Mouse (Mus musculus) Patski (cell line): Measurements from ENCODE around the gene Numbl. TPM values are rescaled to one million over a fixed set of nuclear protein-coding genes. Genes with fewer than 3 reads are reported as not detected.

ENCODE experiments used
- ATAC-seq: fragments of 100-300 bp; one replicate; pipeline ENCODE4 v1.8.0; 2021
- CTCF ChIA-PET: fragments of 350-600 bp; sonication (Branson Sonifier 250); formaldehyde crosslinking; loops from one replicate; lab custom pipeline; 2022; ENCODE audit warnings: inconsistent platforms; lab: Charles Lee
- POLR2A ChIA-PET: fragments of 350-600 bp; sonication (Branson Sonifier 250); formaldehyde crosslinking; loops from one replicate; lab custom pipeline; 2022; ENCODE audit warnings: antibody characterized with exemption, inconsistent platforms; lab: Charles Lee
- DNase-seq: peaks from one replicate; pipeline ENCODE4 v3.0.0-alpha.2; 2011; ENCODE audit warnings: low read depth, low spot score
- H3K27me3 ChIP-seq: fragments of 371-371 bp; one replicate; pipeline ENCODE4 v1.5.1; 2021
- CTCF ChIP-seq: fragments of 100-300 bp; IDR thresholded peaks from one replicate; pipeline ENCODE4 v1.5.1; 2021
- in situ Hi-C: fragments of 300-500 bp; cut with MboI; formaldehyde crosslinking; loops from 3 replicates; pipeline ENCODE4 v1.11.1; 2018; ENCODE audit warnings: low pct_unique_long_range_greater_than_20kb, mixed read lengths
- polyA plus RNA-seq: library from polyadenylated mRNA; unstranded; gene quantifications from one replicate; pipeline ENCODE4 v1.2.3, GENCODE M21; 2021

Numbl gene
- polyA plus RNA-seq, 1 experiment from 2014 or later = 9.6 TPM

DNA sequence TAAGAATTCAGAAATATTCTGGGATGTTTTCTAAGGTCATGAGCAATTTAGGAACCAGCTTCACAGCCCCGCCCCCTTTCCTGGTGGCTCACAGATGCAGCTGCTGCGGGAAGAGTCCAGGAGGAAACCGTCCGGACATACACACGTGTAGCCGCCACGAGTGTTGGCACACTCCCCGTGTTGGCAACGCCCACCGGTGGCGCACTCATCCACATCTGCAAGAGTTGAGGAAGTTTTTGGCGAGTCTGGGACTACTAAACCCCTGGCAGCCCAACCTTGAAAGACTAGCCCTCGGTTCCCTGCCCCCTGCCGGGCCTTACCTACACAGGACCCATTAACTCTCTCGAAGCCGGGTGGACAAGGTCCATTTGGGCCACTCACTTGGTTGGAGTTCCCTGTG, 70.4 kb downstream of the Numbl start:
- in situ Hi-C loops = no loop called here
- no peak for ATAC-seq

DNA sequence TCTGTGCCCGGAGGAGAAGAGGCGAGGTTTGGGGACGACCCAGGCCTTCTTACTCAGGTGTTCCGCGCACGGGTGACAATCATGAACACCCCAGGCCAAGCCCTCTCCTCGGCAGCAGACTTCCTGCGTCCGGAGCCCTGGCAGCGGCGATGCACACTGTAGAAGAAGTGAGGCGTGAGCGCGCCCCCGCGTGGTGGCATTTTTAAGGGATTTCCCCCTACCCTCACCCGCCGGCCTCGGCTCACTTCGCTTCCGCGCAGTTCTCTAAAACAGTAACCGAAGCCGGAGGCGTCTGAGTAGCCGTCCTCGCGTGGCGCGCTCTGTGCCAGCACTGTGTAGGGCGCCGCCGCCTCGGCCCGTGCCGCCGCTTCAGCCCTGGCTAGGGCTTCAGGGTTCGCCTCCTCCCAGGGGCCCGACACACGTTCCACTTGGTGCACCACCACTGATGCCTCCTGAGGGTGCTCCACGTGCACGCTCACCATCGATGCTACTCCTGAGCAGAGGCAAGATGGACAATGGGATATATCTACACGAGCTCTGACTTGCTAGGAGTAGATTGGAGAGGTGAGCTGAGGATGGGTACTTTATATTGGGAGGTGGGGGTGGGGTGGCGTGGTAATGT, 71.2 kb downstream of the Numbl start:
- POLR2A ChIA-PET = no interaction called here
- DNase-seq = no peak
- no peak for TF ChIP-seq CTCF
- CTCF ChIA-PET = interaction anchor here (1.1 to 3.3 kb wide), 6 partner anchors 9 to 180 kb away, joined by 3 to 17 read pairs (median 5); no protein-coding TSS in a partner anchor
- H3K27me3 ChIP-seq = no peaks in the 10 kb centered on the region
- ATAC-seq = peak; percentile 18
- in situ Hi-C loops = no loop called here

More for the DNA sequence above, 70.4 kb downstream of the Numbl start:
- CTCF ChIA-PET = interaction anchor here (1.0 to 1.7 kb wide), 7 partner anchors 9 to 180 kb away, joined by 3 to 9 read pairs (median 4); no protein-coding TSS in a partner anchor
- DNase-seq = no peak
- no peaks in the 10 kb centered on the region for H3K27me3 ChIP-seq
- POLR2A ChIA-PET = no interaction called here
- TF ChIP-seq CTCF = no peak

- DNase-seq (no peak), ATAC-seq (no peak)
- no peaks in the 10 kb centered on the region for H3K27me3 ChIP-seq
- no peak for TF ChIP-seq CTCF
- in situ Hi-C loops = no loop called here
- ChIA-PET POLR2A (no interaction called here), CTCF (interaction anchor here (3.3 kb wide), 1 partner anchor 28 kb away, joined by 17 read pairs; no protein-coding TSS in a partner anchor)
Measured at GRCm38 (mm10) chr7:27329981-27330380, 71.7 kb downstream of the Numbl start.

DNA sequence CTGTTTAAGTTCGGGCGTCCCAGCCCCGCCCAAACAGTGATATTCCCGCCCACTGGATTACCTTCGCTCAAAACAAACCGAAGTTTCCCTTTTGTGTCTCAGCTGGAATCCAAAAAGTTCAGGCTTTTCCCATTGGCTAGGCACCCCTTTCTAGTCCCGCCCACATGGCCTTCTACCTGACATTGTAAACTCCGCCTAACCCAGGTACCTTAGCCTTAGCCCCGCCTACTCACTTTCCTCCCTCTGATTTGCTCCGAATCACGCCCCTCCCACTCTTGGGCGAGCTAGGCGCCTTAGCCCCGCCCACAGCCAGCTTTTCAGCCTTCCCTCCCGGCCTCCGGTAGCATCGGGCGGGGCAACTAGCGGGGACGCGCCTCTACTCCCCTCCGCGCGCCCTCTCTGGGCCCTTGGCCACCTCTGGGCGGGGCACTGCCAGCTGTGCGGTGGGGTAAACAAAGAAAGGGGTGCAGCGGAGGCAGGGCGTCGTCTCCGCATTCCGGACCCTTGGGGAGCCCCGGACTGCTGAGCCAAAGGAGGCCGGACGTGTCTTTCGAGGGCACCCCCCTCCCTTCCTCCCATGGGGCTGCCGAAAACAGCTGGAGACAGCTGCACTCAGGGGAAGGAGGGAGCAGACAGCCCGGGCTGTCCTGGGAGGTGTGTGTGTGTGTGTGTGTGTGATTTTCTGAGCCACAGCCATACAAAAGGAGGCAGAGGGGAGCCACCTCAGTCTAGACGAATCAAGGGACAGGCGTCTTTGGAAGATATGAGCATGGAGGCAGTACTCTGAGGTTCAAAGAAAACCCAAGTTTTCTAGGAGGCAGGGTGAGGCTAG, 72.7 kb downstream of the Numbl start:
- peak; percentile 24 for ATAC-seq
- ChIA-PET POLR2A (interaction anchor here (0.6 to 1.0 kb wide), 2 partner anchors 21 to 25 kb away, joined by 3 to 4 read pairs; partner anchors contain the start of gene Shkbp1), CTCF (interaction anchor here (1.1 to 3.3 kb wide), 4 partner anchors 25 to 45 kb away, joined by 3 to 17 read pairs (median 8); no protein-coding TSS in a partner anchor)
- H3K27me3 ChIP-seq = no peaks in the 10 kb centered on the region
- DNase-seq = no peak
- TF ChIP-seq CTCF = no peak
- in situ Hi-C loops = no loop called here

DNA sequence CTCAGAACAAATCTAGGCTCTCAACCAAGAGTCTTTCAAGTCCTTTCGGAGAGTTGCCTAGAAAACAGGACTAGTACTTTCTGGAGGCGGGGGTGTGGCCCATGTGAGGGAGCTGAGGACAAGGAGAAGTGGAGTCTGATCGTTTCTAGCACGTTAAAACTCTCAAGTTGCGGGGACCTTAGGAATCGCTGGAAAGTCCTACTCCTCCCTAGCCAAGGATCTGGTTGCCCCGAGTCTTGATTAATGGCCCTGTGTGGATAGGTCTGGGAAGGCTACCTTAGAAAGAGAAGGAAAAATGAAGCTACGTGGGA, 73.3 kb downstream of the Numbl start:
- ATAC-seq = no peak
- no peak for DNase-seq
- ChIA-PET CTCF (interaction anchor here (1.1 to 3.3 kb wide), 6 partner anchors 24 to 55 kb away, joined by 3 to 17 read pairs (median 6); partner anchors contain the start of gene Shkbp1), POLR2A (interaction anchor here (1.0 kb wide), 1 partner anchor 24 kb away, joined by 4 read pairs; the partner anchor contains the start of gene Shkbp1)
- in situ Hi-C loops = no loop called here
- no peak for TF ChIP-seq CTCF
- peaks cover 3% of the 10 kb centered on the region for H3K27me3 ChIP-seq

Other genes starting within 250 kb of the Numbl start
- not detected for gene Cyp2a12, start 229.4 kb upstream of the Numbl start, polyA plus RNA-seq
- not detected for gene Cyp2f2, start 138.5 kb upstream of the Numbl start, polyA plus RNA-seq
- gene Cyp2t4, start 104.7 kb upstream of the Numbl start, polyA plus RNA-seq = 0.33 TPM
- gene Egln2, start 91.6 kb upstream of the Numbl start, polyA plus RNA-seq = 51.6 TPM
- gene Rab4b, start 79.5 kb upstream of the Numbl start, polyA plus RNA-seq = 56.9 TPM
- gene Gm21983, start 77.3 kb upstream of the Numbl start, polyA plus RNA-seq = not detected
- not detected for gene Mia, start 77.3 kb upstream of the Numbl start, polyA plus RNA-seq
- 13.2 TPM for gene BC024978, start 62.7 kb upstream of the Numbl start, polyA plus RNA-seq
- gene Snrpa, start 62.2 kb upstream of the Numbl start, polyA plus RNA-seq = 89.3 TPM
- gene Itpkc, start 29.8 kb upstream of the Numbl start, polyA plus RNA-seq = 6.5 TPM
- gene Coq8b, start 25.4 kb upstream of the Numbl start, polyA plus RNA-seq = 39.6 TPM
- gene Ltbp4, start 79.3 kb downstream of the Numbl start, polyA plus RNA-seq = 10.3 TPM
- gene Shkbp1, start 97.6 kb downstream of the Numbl start, polyA plus RNA-seq = 24.7 TPM
- gene Gm20479, start 99.0 kb downstream of the Numbl start, polyA plus RNA-seq = 0.64 TPM
- gene Sptbn4, start 189.3 kb downstream of the Numbl start, polyA plus RNA-seq = 0.13 TPM
- gene Blvrb, start 189.5 kb downstream of the Numbl start, polyA plus RNA-seq = 20.3 TPM
- 9.1 TPM for gene Sertad3, start 215.3 kb downstream of the Numbl start, polyA plus RNA-seq
- 27.6 TPM for gene Sertad1, start 228.5 kb downstream of the Numbl start, polyA plus RNA-seq
- 4.4 TPM for gene Prx, start 240.9 kb downstream of the Numbl start, polyA plus RNA-seq